Mouse (Mus musculus): ENCODE results near the gene Acin1. TPM values are rescaled to one million over a fixed set of nuclear protein-coding genes. Genes with fewer than 3 reads are reported as not detected.
"Not testable (repeated sequence)": the region's sequence is repeated elsewhere in the genome, so short reads cannot be mapped to it uniquely, and the experiment has no call there.

Gene Acin1
- total RNA-seq, 4 experiments from 2014 or later = 190 to 255 (median 232) TPM

- no peak for DNase-seq (ENCODE audit: low spot score in 2 of 2)
These were observed 42.4 kb downstream of the Acin1 start for GRCm38 (mm10) chr14:54644294-54644693.

- no peak for DNase-seq (ENCODE audit: low spot score in 2 of 2)
These were observed 43.7 kb downstream of the Acin1 start for GRCm38 (mm10) chr14:54643011-54643410.

- DNase-seq (ENCODE audit: low spot score in 2 of 2) = no peak
These were observed 44.3 kb downstream of the Acin1 start for GRCm38 (mm10) chr14:54642224-54642944.

GRCm38 (mm10) chr14:54641305-54641969, 45.3 kb downstream of the Acin1 start, which contains the start of gene Cdh24:
Gene Cdh24 (minus strand): TSS chr14:54641364.
- DNase-seq (ENCODE audit: low spot score in 2 of 2) = peak; percentile 74 to 88

- DNase-seq (ENCODE audit: low spot score in 2 of 2) = no peak
These were observed 45.8 kb downstream of the Acin1 start, which contains the start of gene Gm17606 for GRCm38 (mm10) chr14:54640946-54641304. Gene Gm17606 (plus strand): TSS chr14:54640952.

GRCm38 (mm10) chr14:54640121-54640520, 46.6 kb downstream of the Acin1 start:
- DNase-seq (ENCODE audit: low spot score in 2 of 2) = no peak

- no peak for DNase-seq (ENCODE audit: low spot score in 2 of 2)
These were observed 48.5 kb downstream of the Acin1 start for GRCm38 (mm10) chr14:54638210-54638609.

GRCm38 (mm10) chr14:54636954-54637353, 49.8 kb downstream of the Acin1 start:
- peak in 1 of 2 experiments; percentile 54 for DNase-seq (ENCODE audit: low spot score in 2 of 2)

- no peak for DNase-seq (ENCODE audit: low spot score in 2 of 2)
These were observed 52.5 kb downstream of the Acin1 start for GRCm38 (mm10) chr14:54634182-54634581.

GRCm38 (mm10) chr14:54632252-54632651, 54.5 kb downstream of the Acin1 start:
- DNase-seq (ENCODE audit: low spot score in 2 of 2) = no peak

- no peak for DNase-seq (ENCODE audit: low spot score in 2 of 2)
These were observed 55.5 kb downstream of the Acin1 start for GRCm38 (mm10) chr14:54631240-54631599.

GRCm38 (mm10) chr14:54630583-54631239, 56.0 kb downstream of the Acin1 start:
- no peak for DNase-seq (ENCODE audit: low spot score in 2 of 2)

GRCm38 (mm10) chr14:54629797-54630196, 56.9 kb downstream of the Acin1 start:
- DNase-seq (ENCODE audit: low spot score in 2 of 2) = no peak

- no peak for DNase-seq (ENCODE audit: low spot score in 2 of 2)
These were observed 58.6 kb downstream of the Acin1 start for GRCm38 (mm10) chr14:54628103-54628502.

- no peak for DNase-seq (ENCODE audit: low spot score in 2 of 2)
These were observed 61.8 kb downstream of the Acin1 start for GRCm38 (mm10) chr14:54624976-54625375.

GRCm38 (mm10) chr14:54623334-54623733, 63.4 kb downstream of the Acin1 start:
- DNase-seq (ENCODE audit: low spot score in 2 of 2) = no peak

GRCm38 (mm10) chr14:54621133-54621532, 65.6 kb downstream of the Acin1 start, which contains the start of gene Psmb11:
Gene Psmb11 (plus strand): TSS chr14:54621433.
- DNase-seq (ENCODE audit: low spot score in 2 of 2) = no peak

- peak; percentile 88 to 93 for DNase-seq (ENCODE audit: low spot score in 2 of 2)
These were observed 68.8 kb downstream of the Acin1 start, which contains the start of gene Psmb5 for GRCm38 (mm10) chr14:54617897-54618365. Gene Psmb5 (minus strand): TSS chr14:54618022.

GRCm38 (mm10) chr14:54617152-54617896, 69.4 kb downstream of the Acin1 start:
- no peak for DNase-seq (ENCODE audit: low spot score in 2 of 2)

- no peak for DNase-seq (ENCODE audit: low spot score in 2 of 2)
These were observed 70.4 kb downstream of the Acin1 start for GRCm38 (mm10) chr14:54616226-54616825.

GRCm38 (mm10) chr14:54614130-54614529, 72.6 kb downstream of the Acin1 start:
- not testable (repeated sequence) for DNase-seq (ENCODE audit: low spot score in 2 of 2)

Measured in layer of hippocampus, adult 8-10 months (tissue).